Mouse (Mus musculus): ENCODE results near the gene Hmmr.
A peak's percentile ranks its signal among the peaks of the same experiment; 100 is the strongest.
"Not testable (repeated sequence)": the region's sequence is repeated elsewhere in the genome, so short reads cannot be mapped to it uniquely, and the experiment has no call there.

Gene Hmmr

GRCm38 (mm10) chr11:40733339-40734174, at the start of gene Hmmr, which contains the start of gene Nudcd2:
Gene Hmmr (minus strand): TSS chr11:40733422.
Gene Nudcd2 (plus strand): TSS chr11:40733667.
- peak; percentile 94 for DNase-seq

DNA sequence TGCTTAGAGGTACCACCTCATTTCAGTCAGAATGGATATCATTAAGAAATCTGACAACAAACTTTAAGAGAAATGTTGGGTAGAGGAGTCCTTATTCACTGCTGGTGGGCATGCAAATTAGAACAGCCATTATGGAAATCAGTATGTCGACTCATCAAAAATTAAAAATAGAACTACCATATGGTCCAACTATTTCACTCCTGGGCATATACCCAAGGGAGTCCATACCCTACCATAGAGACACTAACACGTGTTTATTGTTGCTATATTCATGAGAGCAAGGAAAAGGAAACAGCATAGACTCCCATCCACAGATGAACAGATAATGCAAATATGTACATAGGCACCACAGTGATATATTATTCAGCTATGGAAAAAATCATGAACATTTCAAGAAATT, 48.6 kb upstream of the Hmmr start:
- DNase-seq = no peak

GRCm38 (mm10) chr11:40775315-40776269, 42.4 kb upstream of the Hmmr start:
- DNase-seq = peak; percentile 15

GRCm38 (mm10) chr11:40764690-40765089, 31.5 kb upstream of the Hmmr start:
- no peak for DNase-seq

DNA sequence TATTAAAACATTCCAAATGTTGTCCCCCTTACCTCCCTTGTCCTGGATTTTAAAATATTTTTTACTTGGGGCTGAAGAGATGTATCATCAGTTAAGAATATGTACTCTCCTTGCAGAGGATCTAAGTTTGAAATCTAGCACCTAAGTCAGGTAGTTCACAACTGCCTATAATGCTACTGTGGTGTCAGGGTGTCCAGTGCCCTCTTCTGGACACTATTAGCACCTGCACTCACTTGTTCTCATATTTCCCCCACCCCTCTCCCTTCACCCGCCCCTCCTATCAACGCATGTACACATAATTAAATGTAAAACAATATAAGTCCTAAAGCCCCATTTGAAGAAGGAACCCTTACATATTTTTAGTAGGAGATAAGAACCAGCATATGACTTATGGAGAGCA, 30.2 kb upstream of the Hmmr start:
- DNase-seq = no peak

DNA sequence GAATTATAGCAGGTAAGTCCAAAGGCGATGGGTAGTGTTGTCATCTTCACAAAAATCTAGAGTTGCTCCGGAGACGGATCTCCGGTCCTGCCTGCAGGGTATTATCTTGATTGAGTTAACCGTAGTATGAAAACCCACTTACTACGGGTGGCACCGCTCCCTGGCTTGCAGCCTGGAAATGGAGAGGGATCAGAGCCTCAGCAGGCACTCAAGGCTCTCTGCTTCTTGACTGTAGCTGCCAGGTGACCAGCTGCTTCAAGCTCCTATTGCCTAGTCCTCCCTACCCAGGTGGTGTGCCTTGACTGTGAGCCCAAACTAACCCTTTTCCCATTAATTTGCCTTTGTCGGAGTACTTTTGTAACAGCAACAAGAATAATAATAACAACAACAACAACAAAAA, 26.7 kb upstream of the Hmmr start:
- no peak for DNase-seq

DNA sequence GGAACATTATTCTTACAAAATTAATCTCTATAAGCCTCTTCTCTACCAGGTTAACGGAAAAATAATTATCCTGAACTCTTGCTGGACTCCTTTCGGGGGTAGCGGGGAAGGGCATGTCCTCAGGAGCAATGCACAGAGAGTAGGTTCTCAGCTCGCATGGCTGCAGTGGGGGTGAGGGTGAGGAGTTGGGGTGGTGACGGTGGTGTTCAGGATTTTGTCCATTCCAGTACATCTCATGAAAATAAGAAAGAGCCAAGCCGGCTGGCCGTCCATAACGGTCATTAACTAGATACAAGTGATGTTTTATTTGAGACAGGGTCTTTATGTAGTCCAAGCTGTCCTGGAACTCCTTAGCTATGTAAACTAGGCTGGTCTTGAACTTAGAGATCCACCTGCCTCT, 22.7 kb upstream of the Hmmr start:
- no peak for DNase-seq

- peak; percentile 91 for DNase-seq
These were observed 21.9 kb upstream of the Hmmr start, which contains the start of gene Ccng1 for GRCm38 (mm10) chr11:40755109-40755627. Gene Ccng1 (minus strand): TSS chr11:40755311.

GRCm38 (mm10) chr11:40754664-40755107, 21.5 kb upstream of the Hmmr start:
- no peak for DNase-seq

DNA sequence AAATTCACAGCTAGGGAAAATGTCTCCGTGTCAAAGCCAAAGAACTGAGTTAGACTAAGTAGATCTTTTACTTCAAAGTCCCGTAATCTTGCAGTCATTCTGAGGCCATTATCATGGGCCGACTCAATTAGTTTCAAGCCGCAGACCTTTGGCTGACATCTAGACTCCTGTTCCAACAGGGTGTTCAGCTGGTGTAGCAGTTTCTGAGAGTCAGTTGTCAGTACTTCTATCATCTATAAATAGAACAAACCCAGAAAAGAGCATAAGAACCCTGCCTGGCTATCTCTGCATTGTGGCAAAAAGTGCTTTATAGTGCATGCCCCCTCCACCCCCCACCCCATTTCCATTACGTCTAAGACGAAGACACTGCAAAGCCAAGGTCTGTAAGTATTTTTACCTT, 20.6 kb upstream of the Hmmr start:
- no peak for DNase-seq

GRCm38 (mm10) chr11:40747716-40748115, 14.5 kb upstream of the Hmmr start:
- DNase-seq = no peak

DNA sequence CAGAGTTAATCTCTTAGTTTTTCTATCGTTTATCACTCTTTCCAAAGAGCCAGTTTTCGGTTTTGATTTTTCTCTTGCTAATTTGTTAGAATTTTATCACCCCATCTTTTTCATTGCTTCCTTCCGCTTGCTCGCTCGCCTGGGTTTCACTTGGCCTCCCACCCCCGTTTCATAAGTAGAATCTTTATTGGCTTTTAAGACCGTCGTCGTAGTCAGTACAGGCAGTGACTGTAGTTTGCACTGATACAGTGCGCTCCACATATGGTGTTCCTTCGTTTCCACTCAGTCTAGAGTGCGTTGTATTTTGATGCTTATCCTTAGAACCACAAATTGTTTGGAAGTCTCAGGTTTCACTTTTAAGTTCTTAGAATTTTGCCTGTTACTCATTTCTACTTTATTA, 13.1 kb upstream of the Hmmr start:
- no peak for DNase-seq

DNA sequence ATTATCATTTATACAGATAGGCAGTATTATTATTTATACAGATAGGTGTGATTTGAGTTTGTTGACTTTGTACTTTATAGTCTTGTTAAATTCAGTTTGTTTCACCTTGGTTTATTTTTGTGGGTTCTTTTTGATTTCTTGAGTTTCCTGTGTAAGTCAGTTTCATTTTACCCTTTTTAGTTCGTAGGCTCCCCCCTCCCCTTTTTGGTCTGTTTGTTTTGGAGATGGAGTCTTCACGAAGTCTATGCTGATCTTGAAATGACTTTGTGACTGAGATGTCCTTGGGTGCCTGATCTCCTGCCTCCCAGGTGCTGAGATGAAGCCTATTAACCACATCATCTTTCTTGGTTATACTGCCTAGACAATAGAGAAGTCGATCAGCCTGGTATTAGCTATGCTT, 11.1 kb upstream of the Hmmr start:
- DNase-seq = no peak

DNA sequence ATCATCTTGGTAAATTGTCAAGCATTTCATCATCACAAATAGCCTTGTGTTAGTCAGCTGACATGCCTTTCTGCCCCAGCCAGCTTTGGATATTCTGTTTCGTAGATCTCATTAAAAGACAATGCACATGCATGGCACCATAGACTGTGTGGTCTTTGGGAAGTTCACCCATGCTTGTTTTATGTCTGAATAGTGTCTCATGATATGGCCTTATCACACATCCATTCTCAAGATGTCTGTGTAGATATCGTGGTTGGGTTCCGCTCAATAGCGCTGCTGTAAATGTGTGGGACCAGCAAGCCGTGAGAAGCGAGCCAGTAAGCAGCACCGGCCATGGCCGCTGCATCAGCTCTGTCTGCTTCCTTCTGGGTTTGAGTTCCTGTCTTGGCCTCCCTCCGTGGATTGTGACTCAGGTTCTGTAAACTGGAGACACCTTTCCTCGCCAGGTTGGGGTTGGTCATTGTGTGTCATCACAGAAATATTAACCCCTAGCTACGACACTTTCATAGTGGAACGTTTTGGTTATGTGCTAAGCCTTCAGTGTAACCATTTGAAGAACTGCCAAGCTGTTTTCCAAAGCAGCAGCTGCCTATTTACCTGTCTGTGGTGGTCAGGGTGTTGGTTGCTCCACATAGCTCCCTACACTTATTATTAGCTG, 8.5 kb upstream of the Hmmr start:
- DNase-seq = no peak

DNA sequence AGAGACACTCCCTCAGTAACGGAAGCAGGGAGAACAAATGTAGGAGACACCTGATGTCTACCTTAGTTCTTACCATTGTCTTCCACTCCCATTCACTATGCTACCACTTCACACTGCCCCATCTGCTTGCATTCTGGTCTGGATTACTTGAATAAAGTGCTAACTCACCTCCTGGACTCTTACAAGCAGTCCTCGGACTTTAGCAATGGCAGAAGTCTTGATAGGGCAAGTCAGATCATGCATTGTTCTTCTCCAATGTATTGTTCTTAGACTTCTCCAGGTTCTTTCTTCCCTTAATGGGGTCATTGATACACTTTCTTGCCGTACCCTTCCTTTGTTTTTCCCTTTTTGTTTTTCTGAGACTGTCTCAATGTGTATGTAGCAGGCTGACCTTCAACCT, 4.1 kb upstream of the Hmmr start:
- no peak for DNase-seq

- DNase-seq = no peak
These were observed 1.1 kb upstream of the Hmmr start for GRCm38 (mm10) chr11:40734251-40734752.

- DNase-seq = no peak
These were observed 254 bp downstream of the Hmmr start for GRCm38 (mm10) chr11:40732997-40733338.

GRCm38 (mm10) chr11:40718324-40718723, 14.9 kb downstream of the Hmmr start:
- no peak for DNase-seq

- no peak for DNase-seq
These were observed 17.7 kb downstream of the Hmmr start for GRCm38 (mm10) chr11:40715524-40715923.

GRCm38 (mm10) chr11:40713858-40714257, 19.4 kb downstream of the Hmmr start:
- peak; percentile 46 for DNase-seq

- not testable (repeated sequence) for DNase-seq
These were observed 23.3 kb downstream of the Hmmr start for GRCm38 (mm10) chr11:40709899-40710298.

- no peak for DNase-seq
These were observed 38.1 kb downstream of the Hmmr start, which contains the start of gene Mat2b for GRCm38 (mm10) chr11:40695103-40695502. Gene Mat2b (minus strand): TSS chr11:40695203.
